Mouse (Mus musculus) heart, embryonic 14.5 days (tissue): ENCODE results near the gene Dcbld2. TPM values are rescaled to one million over a fixed set of nuclear protein-coding genes. Genes with fewer than 3 reads are reported as not detected.

Experiments
- ATAC-seq: fragments of 200-750 bp; cut with Nextera tagmentation; 2 replicates; pipeline ENCODE4 v1.8.0; 2017; ENCODE audit warnings: low read depth, moderate TSS enrichment; ENCODE audit not compliant: insufficient number of reproducible peaks, insufficient read depth, low FRiP score
- H3K27ac ChIP-seq, 2 experiments: fragments of 200-500 bp in 1 of 2; fragments of 300-500 bp in 1 of 2; sonication (generic) in 1 of 2; replicated peaks in 1 of 2; 2 replicates each; pipeline ENCODE4 v1.5.1; 2012 to 2014; ENCODE audit warnings: low read depth in 2 of 2, low read length in 2 of 2, control low read depth in 1 of 2, mild to moderate bottlenecking in 1 of 2, mixed read lengths in 1 of 2; ENCODE audit not compliant: control insufficient read depth in 1 of 2, insufficient read depth in 1 of 2
- H3K27me3 ChIP-seq: fragments of 300-500 bp; sonication (generic); 2 replicates; pipeline ENCODE4 v1.6.1; 2014; ENCODE audit warnings: mild to moderate bottlenecking, low read length, control low read depth; ENCODE audit not compliant: control insufficient read depth, insufficient read depth
- H3K36me3 ChIP-seq: fragments of 300-500 bp; sonication (generic); 2 replicates; pipeline ENCODE4 v1.6.1; 2014; ENCODE audit warnings: mild to moderate bottlenecking, control low read depth, low read length, mixed read lengths; ENCODE audit not compliant: control insufficient read depth, insufficient read depth
- H3K4me1 ChIP-seq, 2 experiments: fragments of 200-500 bp in 1 of 2; fragments of 300-500 bp in 1 of 2; sonication (generic) in 1 of 2; 2 replicates each; pipeline ENCODE4 v1.6.1; 2012 to 2014; ENCODE audit warnings: low read length in 2 of 2, control low read depth in 1 of 2, mixed read lengths in 1 of 2; ENCODE audit not compliant: control insufficient read depth in 2 of 2, insufficient read depth in 2 of 2
- H3K4me2 ChIP-seq: fragments of 300-500 bp; sonication (generic); 2 replicates; pipeline ENCODE4 v1.6.1; 2014; ENCODE audit warnings: mild to moderate bottlenecking, low read length
- H3K4me3 ChIP-seq, 2 experiments: fragments of 200-500 bp in 1 of 2; fragments of 300-500 bp in 1 of 2; sonication (generic) in 1 of 2; 2 replicates each; pipeline ENCODE4 v1.5.1; 2012 to 2014; ENCODE audit warnings: low read length in 2 of 2, mild to moderate bottlenecking in 2 of 2, control low read depth in 1 of 2, low read depth in 1 of 2, moderate library complexity in 1 of 2; ENCODE audit not compliant: control insufficient read depth in 1 of 2, insufficient read depth in 1 of 2
- H3K9ac ChIP-seq: fragments of 300-500 bp; sonication (generic); 2 replicates; pipeline ENCODE4 v1.6.1; 2014; ENCODE audit warnings: mild to moderate bottlenecking, low read length
- H3K9me3 ChIP-seq: fragments of 300-500 bp; sonication (generic); 2 replicates; pipeline ENCODE4 v1.6.1; 2016; ENCODE audit warnings: low read length, control low read depth; ENCODE audit not compliant: control insufficient read depth
- WGBS: fragments of 180-500 bp; shearing (Covaris S2); extraction: QIAGEN DNeasy Blood & Tissue Kit; methylation state at CpG from one replicate; pipeline ENCODE4 v1.1.7; 2014; 5-methylcytosine and 5-hydroxymethylcytosine counted together
- polyA plus RNA-seq: library from polyadenylated mRNA; unstranded; fragments of >200 nt; fragmentation: Nextera tagmentation; extraction: Ambion mirVana; gene quantifications from 2 replicates; pipeline ENCODE4 v1.2.1, GENCODE M21; 2014

The Dcbld2 gene
- polyA plus RNA-seq, 1 experiment from 2014 or later, result 23.7 TPM

- Histone ChIP-seq H3K36me3 (no peaks in the 10 kb centered on the region), H3K4me2 (no peak overlapping the region), H3K9ac (no peak overlapping the region), H3K4me1 (peaks cover 0 to 3% of the 10 kb centered on the region in 2 experiments; a peak in 1 of 4 replicates), H3K27ac (no peak overlapping the region), H3K4me3 (no peak overlapping the region), H3K27me3 (no peaks in the 10 kb centered on the region), H3K9me3 (no peaks in the 10 kb centered on the region)
- ATAC-seq, result no peak
- whole genome bisulfite sequencing, result 60% methylated on average over 3 of the region's 3 CpGs
These were observed 9.6 kb upstream of the Dcbld2 start for GRCm38 (mm10) chr16:58398604-58399003.

- ATAC-seq, result no peak
- Histone ChIP-seq H3K36me3 (no peaks in the 10 kb centered on the region), H3K4me1 (peaks cover 0 to 3% of the 10 kb centered on the region in 2 experiments; a peak in 1 of 4 replicates), H3K9me3 (no peaks in the 10 kb centered on the region), H3K4me2 (no peak overlapping the region), H3K27ac (no peak overlapping the region), H3K9ac (no peak overlapping the region), H3K4me3 (no peak overlapping the region), H3K27me3 (no peaks in the 10 kb centered on the region)
- WGBS, result 82% methylated on average over 2 of the region's 2 CpGs
These were observed 7.2 kb upstream of the Dcbld2 start for GRCm38 (mm10) chr16:58401079-58401478.

GRCm38 (mm10) chr16:58404665-58405064, 3.6 kb upstream of the Dcbld2 start:
- no peak overlapping the region for H3K9ac ChIP-seq
- no peak overlapping the region for H3K4me2 ChIP-seq
- H3K36me3 ChIP-seq, result no peaks in the 10 kb centered on the region
- peaks cover 0 to 3% of the 10 kb centered on the region in 2 experiments; a peak in 1 of 4 replicates for H3K4me1 ChIP-seq
- no peak for ATAC-seq
- no peak overlapping the region for H3K4me3 ChIP-seq
- no peaks in the 10 kb centered on the region for H3K9me3 ChIP-seq
- H3K27me3 ChIP-seq, result no peaks in the 10 kb centered on the region
- no peak overlapping the region for H3K27ac ChIP-seq
- 63% methylated on average over 7 of the region's 7 CpGs for WGBS

GRCm38 (mm10) chr16:58405271-58405670, 3.0 kb upstream of the Dcbld2 start:
- no peaks in the 10 kb centered on the region for H3K9me3 ChIP-seq
- H3K4me1 ChIP-seq, result peaks cover 0 to 3% of the 10 kb centered on the region in 2 experiments; a peak in 1 of 4 replicates
- 88% methylated on average over 4 of the region's 4 CpGs for WGBS
- H3K27ac ChIP-seq, result no peak overlapping the region
- no peaks in the 10 kb centered on the region for H3K36me3 ChIP-seq
- no peak overlapping the region for H3K9ac ChIP-seq
- no peak for ATAC-seq
- H3K4me3 ChIP-seq, result no peak overlapping the region
- no peaks in the 10 kb centered on the region for H3K27me3 ChIP-seq
- no peak overlapping the region for H3K4me2 ChIP-seq

- no peaks in the 10 kb centered on the region for H3K27me3 ChIP-seq
- peak overlapping the region; percentile 54 to 87 for H3K27ac ChIP-seq
- peaks cover 6 to 22% of the 10 kb centered on the region in 2 experiments for H3K4me1 ChIP-seq
- no peaks in the 10 kb centered on the region for H3K9me3 ChIP-seq
- under 1% methylated on average over 56 of the region's 89 CpGs for WGBS
- H3K9ac ChIP-seq, result peak overlapping the region; percentile 97
- peak overlapping the region; percentile 94 to 95 for H3K4me3 ChIP-seq
- no peaks in the 10 kb centered on the region for H3K36me3 ChIP-seq
- H3K4me2 ChIP-seq, result peak overlapping the region; percentile 77
- peak; percentile 38 for ATAC-seq
These were observed 441 bp downstream of the Dcbld2 start for GRCm38 (mm10) chr16:58408487-58409281.

- Histone ChIP-seq H3K4me1 (peaks cover 8 to 28% of the 10 kb centered on the region in 2 experiments), H3K9me3 (no peaks in the 10 kb centered on the region), H3K4me2 (peak overlapping the region; percentile 77), H3K4me3 (peak overlapping the region; percentile 94 to 95; a peak in 3 of 4 replicates), H3K27me3 (no peaks in the 10 kb centered on the region), H3K36me3 (no peaks in the 10 kb centered on the region), H3K27ac (peak overlapping the region; percentile 54 to 87), H3K9ac (peak overlapping the region; percentile 97)
- no peak for ATAC-seq
- whole genome bisulfite sequencing, result 30% methylated on average over 7 of the region's 7 CpGs
These were observed 1.6 kb downstream of the Dcbld2 start for GRCm38 (mm10) chr16:58409825-58410224.

GRCm38 (mm10) chr16:58414801-58415200, 6.6 kb downstream of the Dcbld2 start:
- 83% methylated on average over 4 of the region's 4 CpGs for WGBS
- H3K4me2 ChIP-seq, result no peak overlapping the region
- H3K36me3 ChIP-seq, result no peaks in the 10 kb centered on the region
- H3K27me3 ChIP-seq, result no peaks in the 10 kb centered on the region
- no peak overlapping the region for H3K9ac ChIP-seq
- H3K27ac ChIP-seq, result no peak overlapping the region
- ATAC-seq, result no peak
- H3K9me3 ChIP-seq, result no peaks in the 10 kb centered on the region
- no peak overlapping the region for H3K4me3 ChIP-seq
- peaks cover 12 to 36% of the 10 kb centered on the region in 2 experiments for H3K4me1 ChIP-seq
